Mouse (Mus musculus) gastrocnemius, postnatal 4 days (tissue): Measurements from ENCODE around the gene Gm21836. TPM values are rescaled to one million over a fixed set of nuclear protein-coding genes. Genes with fewer than 3 reads are reported as not detected.
"Not testable (repeated sequence)": the region's sequence is repeated elsewhere in the genome, so short reads cannot be mapped to it uniquely, and the experiment has no call there.

Experiments
- DNase-seq, 2 experiments: peaks; one replicate each; pipeline ENCODE4 v3.0.0; 2021 to 2022; ENCODE audit warnings: low spot score in 2 of 2, mixed read lengths in 2 of 2
- long read RNA-seq, 2 experiments: library from polyadenylated mRNA; stranded (forward); transcript quantifications; one replicate each; pipeline ENCODE4 v2.0.0; 2021
- total RNA-seq, 2 experiments: library from RNA; stranded (reverse); gene quantifications; 2 replicates each; pipeline ENCODE4 v1.2.3; 2021

Gene Gm21836
- total RNA-seq: not detected
- long read RNA-seq, experiment 1: 0 reads
- long read RNA-seq, experiment 2: 0 reads

GRCm38 (mm10) chr9:124493693-124494092 is at the start of gene Gm21836:
Gene Gm21836 (minus strand): TSS chr9:124493793.
- not testable (repeated sequence) for DNase-seq

GRCm38 (mm10) chr9:124480361-124480980 is 13.1 kb downstream of the Gm21836 start:
- DNase-seq: not testable (repeated sequence)

GRCm38 (mm10) chr9:124478081-124478480 is 15.5 kb downstream of the Gm21836 start:
- no peak for DNase-seq

- no peak for DNase-seq
Observed at GRCm38 (mm10) chr9:124476096-124476902, 17.3 kb downstream of the Gm21836 start, which contains the start of gene Ppp2r3d. Gene Ppp2r3d (minus strand): TSS chr9:124476898.

GRCm38 (mm10) chr9:124475689-124476088 is 17.9 kb downstream of the Gm21836 start:
- DNase-seq: no peak

GRCm38 (mm10) chr9:124456572-124456971 is 37.0 kb downstream of the Gm21836 start:
- no peak for DNase-seq

Other genes with a start within 250 kb of the Gm21836 start
- 10 to 100 TPM; 13.2 to 14.6 TPM for gene 2010315B03Rik, start 181.1 kb downstream of the Gm21836 start, total RNA-seq
- 100 to 1,000 TPM; 139 to 147 TPM for gene Ppp2r3d, start 16.9 kb downstream of the Gm21836 start, total RNA-seq